Comparison of ENCODE assay signal across 9 mouse cellular contexts in the genomic region with DNA sequence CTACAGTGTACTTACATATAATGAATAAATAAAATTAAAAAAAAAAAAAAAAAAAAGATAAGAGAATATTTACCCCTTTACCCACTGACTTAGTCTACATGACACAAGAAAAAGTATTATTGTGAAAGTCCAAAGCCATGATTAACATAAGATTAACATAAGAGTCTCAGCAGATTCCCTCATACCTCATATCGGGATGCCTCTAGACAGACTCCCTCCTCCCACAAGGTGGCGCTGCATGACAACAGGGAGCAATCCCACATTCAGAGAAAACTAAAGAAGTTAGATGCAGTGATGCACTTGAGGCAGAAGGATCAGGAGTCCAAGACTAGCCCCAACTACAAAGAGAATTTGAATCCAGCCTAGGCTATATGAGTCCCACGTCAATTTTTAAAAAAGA. TPM values are rescaled to one million over a fixed set of nuclear protein-coding genes. Genes with fewer than 3 reads are reported as not detected.
DNase-seq lines count a peak whose midpoint lies in the region; ATAC-seq lines count a peak whose summit lies in the region.
"Had no signal": no experiment of that assay in that cellular context is flagged by ENCODE, and none has a peak within 500 bp of the region (broad histone marks: within the 10 kb centered on the region; RNA-seq: fewer than 3 reads in every experiment).

No protein-coding gene starts in this region.

- peak; percentile 66; the same call in 1 of the 2 replicates for ATAC-seq in stomach, embryonic 15.5 days (ENCODE audit: insufficient read depth, low FRiP score, low read depth)

- no peak overlapping the region for H3K4me2 ChIP-seq in stomach, embryonic 15.5 days
- H3K4me2 ChIP-seq: embryonic facial prominence, embryonic 15.5 days had no signal

- DNase-seq in 416B (ENCODE audit: low read depth) (peak; percentile 83), liver (peak; percentile 88)
- peak; percentile 75 for DNase-seq in adrenal gland, adult 2 months
- peak; percentile 87 for DNase-seq in embryo, embryonic 11 days
- DNase-seq in gonadal fat pad, adult 2 months (ENCODE audit: low read depth): peak; percentile 44
- DNase-seq in kidney, adult 18-20 months: peak; percentile 83
- DNase-seq in monocyte, adult 2 months (ENCODE audit: low read depth in 1 of 2, low spot score in 2 of 2): peak; percentile 26 to 47

- H3K4me3 ChIP-seq in stomach, embryonic 15.5 days (replicated peaks): no peak overlapping the region
- H3K4me3 ChIP-seq: embryonic facial prominence, embryonic 15.5 days had no signal

- 18% methylated on average over 3 of the region's 3 CpGs for WGBS in stomach, embryonic 15.5 days

- H3K27me3 ChIP-seq in stomach, embryonic 15.5 days (replicated peaks): no peaks in the 10 kb centered on the region
- H3K27me3 ChIP-seq: embryonic facial prominence, embryonic 15.5 days had no signal

- no peaks in the 10 kb centered on the region for H3K4me1 ChIP-seq in stomach, embryonic 15.5 days
- H3K4me1 ChIP-seq: embryonic facial prominence, embryonic 15.5 days had no signal

- H3K36me3 ChIP-seq in stomach, embryonic 15.5 days: no peaks in the 10 kb centered on the region
- H3K36me3 ChIP-seq: embryonic facial prominence, embryonic 15.5 days had no signal

- no peaks in the 10 kb centered on the region for H3K9me3 ChIP-seq in stomach, embryonic 15.5 days
- H3K9me3 ChIP-seq: embryonic facial prominence, embryonic 15.5 days had no signal

- H3K9ac ChIP-seq in stomach, embryonic 15.5 days: no peak overlapping the region
- H3K9ac ChIP-seq: embryonic facial prominence, embryonic 15.5 days had no signal

- H3K27ac ChIP-seq in stomach, embryonic 15.5 days: no peak overlapping the region
- H3K27ac ChIP-seq: embryonic facial prominence, embryonic 15.5 days had no signal

RNA-seq across cellular contexts. Expression of a gene that starts 29.7 kb away (rescaled TPM):
- 10 to 100 TPM; 13.8 to 15.9 TPM for total RNA-seq in adrenal gland, adult 2 months (2021)
- polyA plus RNA-seq in adrenal gland, adult 2 months (2012; rRNA removed): 5.9 and 6.6 TPM in 2 replicates
- polyA plus RNA-seq in gonadal fat pad, adult 2 months (2012; rRNA removed): 27.8 and 33.5 TPM in 2 replicates
- polyA plus RNA-seq in stomach, embryonic 15.5 days (2015; fragmentation: Nextera tagmentation; extraction: Ambion mirVana): 22.8 and 22.9 TPM in 2 replicates

Comparison
In these comparisons a context has a peak if more than half of its experiments do, and no peak if none do; other contexts are left out.
1. DNase-seq: peak in every context shown above with its lines; median percentile 88 in liver; 87 in embryo, embryonic 11 days; 83 in 416B; 83 in kidney, adult 18-20 months; 75 in adrenal gland, adult 2 months; 44 in gonadal fat pad, adult 2 months; 36 in monocyte, adult 2 months.